Mouse (Mus musculus) hindlimb bud, embryonic 11.5 days (tissue): Measurements from ENCODE around the gene Cyb5r1.

Source experiments
- DNase-seq: peaks from one replicate; pipeline ENCODE4 v3.0.0-alpha.2; 2012; ENCODE audit warnings: low read depth, low spot score; ENCODE audit errors: extremely low spot score

Gene Cyb5r1

GRCm38 (mm10) chr1:134456060-134456459, 50.7 kb downstream of the Cyb5r1 start:
- DNase-seq, result no peak

- DNase-seq, result no peak
These were observed 52.9 kb downstream of the Cyb5r1 start for GRCm38 (mm10) chr1:134458139-134458727.

GRCm38 (mm10) chr1:134460294-134461284, 55.2 kb downstream of the Cyb5r1 start:
- DNase-seq, result no peak
